Mouse (Mus musculus) lung, postnatal 0 days (tissue): Measurements from ENCODE around the gene Pmfbp1. TPM values are rescaled to one million over a fixed set of nuclear protein-coding genes. Genes with fewer than 3 reads are reported as not detected.
A peak's percentile ranks its signal among the peaks of the same experiment; 100 is the strongest.
"Not testable (repeated sequence)": the region's sequence is repeated elsewhere in the genome, so short reads cannot be mapped to it uniquely, and the experiment has no call there.

Experiments
- ATAC-seq: fragments of 200-750 bp; cut with Nextera tagmentation; 2 replicates; pipeline ENCODE4 v1.8.0; 2017; ENCODE audit warnings: moderate library complexity
- DNase-seq: peaks from one replicate; pipeline ENCODE4 v3.0.0-alpha.2; 2016; ENCODE audit warnings: low spot score
- H3K27ac ChIP-seq: fragments of 300-500 bp; sonication (generic); 2 replicates; pipeline ENCODE4 v1.5.1; 2014; ENCODE audit warnings: antibody characterized with exemption, mild to moderate bottlenecking, low read length, mixed read lengths
- H3K27me3 ChIP-seq: fragments of 300-500 bp; sonication (generic); replicated peaks from 2 replicates; pipeline ENCODE4 v1.6.1; 2014; ENCODE audit warnings: low read length, mixed read lengths; ENCODE audit not compliant: insufficient read depth
- H3K36me3 ChIP-seq: fragments of 300-500 bp; sonication (generic); 2 replicates; pipeline ENCODE4 v1.6.1; 2014; ENCODE audit warnings: low read length, mixed read lengths; ENCODE audit not compliant: insufficient read depth
- H3K4me1 ChIP-seq: fragments of 300-500 bp; sonication (generic); 2 replicates; pipeline ENCODE4 v1.6.1; 2014; ENCODE audit warnings: antibody characterized with exemption, low read depth, low read length, mixed read lengths; ENCODE audit not compliant: insufficient read depth
- H3K4me2 ChIP-seq: fragments of 300-500 bp; sonication (generic); replicated peaks from 2 replicates; pipeline ENCODE4 v1.6.1; 2014; ENCODE audit warnings: low read depth, mild to moderate bottlenecking, low read length, moderate library complexity, mixed read lengths
- H3K4me3 ChIP-seq: fragments of 300-500 bp; sonication (generic); 2 replicates; pipeline ENCODE4 v1.5.1; 2014; ENCODE audit warnings: low read depth, low read length
- H3K9ac ChIP-seq: fragments of 300-500 bp; sonication (generic); replicated peaks from 2 replicates; pipeline ENCODE4 v1.6.1; 2014; ENCODE audit warnings: low read depth, mild to moderate bottlenecking
- H3K9me3 ChIP-seq: fragments of 300-500 bp; sonication (generic); 2 replicates; pipeline ENCODE4 v1.6.1; 2016; ENCODE audit warnings: low read length, mixed read lengths
- CTCF ChIP-seq: IDR thresholded peaks from 2 replicates; pipeline ENCODE4 v1.5.1; 2016; ENCODE audit warnings: antibody characterized with exemption, mild to moderate bottlenecking
- EP300 ChIP-seq: IDR thresholded peaks from 2 replicates; pipeline ENCODE4 v1.6.1; 2016; ENCODE audit warnings: antibody characterized with exemption, mild to moderate bottlenecking, control low read depth
- WGBS: fragments of 180-500 bp; shearing (Covaris S2); extraction: QIAGEN DNeasy Blood & Tissue Kit; methylation state at CpG from one replicate; pipeline ENCODE4 v1.1.7; 2014; 5-methylcytosine and 5-hydroxymethylcytosine counted together
- polyA plus RNA-seq: library from polyadenylated mRNA; unstranded; fragments of >200 nt; fragmentation: Nextera tagmentation; extraction: Ambion mirVana; gene quantifications from 2 replicates; pipeline ENCODE4 v1.2.1, GENCODE M21; 2015

Pmfbp1 gene
- not detected in 2 replicates for polyA plus RNA-seq

DNA sequence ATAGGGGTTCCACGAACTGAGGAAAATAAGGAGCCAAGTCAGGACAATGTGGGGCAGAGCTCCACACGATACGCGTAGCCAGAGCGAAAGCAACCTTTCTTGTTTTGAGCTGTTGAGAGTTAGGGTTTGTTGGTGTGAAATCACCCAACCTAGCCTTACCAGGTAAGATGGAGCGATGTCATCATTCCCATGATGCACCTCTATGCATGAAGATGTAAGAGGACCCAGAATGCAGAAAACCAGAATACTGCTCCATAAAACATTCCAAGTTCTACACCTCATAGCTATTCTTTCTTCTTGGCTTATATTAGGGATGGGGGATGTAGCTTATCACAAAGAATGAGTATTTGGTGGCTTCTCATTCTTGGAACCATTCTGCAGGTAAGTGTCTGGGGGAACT, at the start of gene Pmfbp1:
Gene Pmfbp1 (plus strand): TSS at position 301 of the 400 bp plus-strand sequence.
- Histone ChIP-seq H3K9me3 (no peaks in the 10 kb centered on the region), H3K9ac (no peak within 1 kb of the TSS), H3K4me1 (no peaks in the 10 kb centered on the region), H3K27ac (no peak within 1 kb of the TSS), H3K36me3 (no peaks in the 10 kb centered on the region), H3K4me2 (no peak within 1 kb of the TSS), H3K27me3 (no peaks in the 10 kb centered on the region), H3K4me3 (no peak within 1 kb of the TSS)
- ATAC-seq (no peak), DNase-seq (no peak)
- 92% methylated on average over 6 of the region's 6 CpGs for WGBS
- TF ChIP-seq CTCF (no peak), EP300 (no peak)

DNA sequence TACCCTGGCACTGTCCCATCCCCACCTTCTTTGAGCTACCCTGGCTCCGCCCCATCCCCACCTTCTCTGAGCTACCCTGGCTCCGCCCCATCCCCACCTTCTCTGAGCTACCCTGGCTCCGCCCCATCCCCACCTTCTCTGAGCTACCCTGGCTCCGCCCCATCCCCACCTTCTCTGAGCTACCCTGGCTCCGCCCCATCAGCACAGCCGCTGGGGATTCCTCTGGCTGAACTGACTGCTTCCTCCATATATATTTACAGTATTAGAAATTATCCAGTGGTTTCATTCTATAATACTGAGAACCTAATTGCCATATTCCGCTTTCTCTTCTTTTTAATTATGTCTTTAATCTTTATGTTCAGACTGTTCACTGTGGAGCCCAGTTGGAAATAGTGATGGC, 46.9 kb upstream of the Pmfbp1 start:
- 34% methylated on average over 7 of the region's 7 CpGs for WGBS
- not testable (repeated sequence) for H3K36me3 ChIP-seq, ATAC-seq, H3K4me2 ChIP-seq, H3K4me1 ChIP-seq, DNase-seq, H3K9ac ChIP-seq, H3K4me3 ChIP-seq, H3K27ac ChIP-seq, H3K9me3 ChIP-seq, H3K27me3 ChIP-seq

DNA sequence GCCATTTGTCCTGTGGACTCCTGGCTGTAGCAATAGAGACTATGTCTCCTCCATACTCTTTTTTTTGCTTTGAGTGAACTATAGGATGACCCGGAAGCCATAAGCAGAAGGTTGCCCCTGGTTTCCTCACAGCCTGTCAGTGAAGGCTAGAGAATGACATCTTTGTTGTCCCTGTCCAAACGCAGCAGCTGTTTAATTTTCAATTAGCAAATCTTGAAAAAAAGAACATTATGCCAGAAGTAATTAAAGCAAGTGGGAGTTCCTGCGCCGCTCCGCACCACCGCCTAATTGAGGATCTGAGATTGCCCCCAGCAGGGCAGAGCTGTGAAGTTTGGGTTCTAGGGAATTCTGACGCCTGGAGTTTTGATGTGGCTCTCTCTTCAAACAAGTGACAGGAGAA, 42.8 kb upstream of the Pmfbp1 start:
- Histone ChIP-seq H3K4me2 (no peak overlapping the region), H3K9me3 (no peaks in the 10 kb centered on the region), H3K4me1 (no peaks in the 10 kb centered on the region), H3K4me3 (no peak overlapping the region), H3K36me3 (no peaks in the 10 kb centered on the region), H3K9ac (no peak overlapping the region), H3K27me3 (no peaks in the 10 kb centered on the region), H3K27ac (no peak overlapping the region)
- TF ChIP-seq EP300 (no peak), CTCF (no peak)
- 63% methylated on average over 7 of the region's 7 CpGs for WGBS
- no peak for DNase-seq
- ATAC-seq, result no peak

DNA sequence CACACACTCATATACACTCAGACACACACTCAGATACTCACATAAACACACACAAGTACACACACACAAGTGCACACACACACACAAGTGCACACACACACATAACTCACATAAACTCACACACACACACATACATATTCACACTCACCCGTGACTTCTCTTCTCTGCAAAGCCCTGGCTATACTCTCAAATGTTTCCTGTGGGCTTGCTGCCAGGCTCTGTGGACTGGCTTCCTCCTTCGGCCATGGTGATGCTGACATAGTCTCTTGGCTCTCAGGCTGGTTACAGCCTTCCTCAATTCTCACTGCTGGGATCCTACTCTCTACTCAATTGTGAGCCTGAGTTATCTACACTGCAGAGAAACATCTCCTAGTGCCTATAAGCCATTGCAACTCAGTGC, 38.7 kb upstream of the Pmfbp1 start:
- H3K27ac ChIP-seq, result no peak overlapping the region
- no peak overlapping the region for H3K4me2 ChIP-seq
- TF ChIP-seq CTCF, result no peak
- no peak for TF ChIP-seq EP300
- no peak overlapping the region for H3K9ac ChIP-seq
- no peaks in the 10 kb centered on the region for H3K36me3 ChIP-seq
- 25% methylated on average over 2 of the region's 2 CpGs for WGBS
- H3K4me1 ChIP-seq, result no peaks in the 10 kb centered on the region
- H3K9me3 ChIP-seq, result no peaks in the 10 kb centered on the region
- DNase-seq, result peak; percentile 7
- H3K27me3 ChIP-seq, result no peaks in the 10 kb centered on the region
- no peak overlapping the region for H3K4me3 ChIP-seq
- ATAC-seq, result no peak

DNA sequence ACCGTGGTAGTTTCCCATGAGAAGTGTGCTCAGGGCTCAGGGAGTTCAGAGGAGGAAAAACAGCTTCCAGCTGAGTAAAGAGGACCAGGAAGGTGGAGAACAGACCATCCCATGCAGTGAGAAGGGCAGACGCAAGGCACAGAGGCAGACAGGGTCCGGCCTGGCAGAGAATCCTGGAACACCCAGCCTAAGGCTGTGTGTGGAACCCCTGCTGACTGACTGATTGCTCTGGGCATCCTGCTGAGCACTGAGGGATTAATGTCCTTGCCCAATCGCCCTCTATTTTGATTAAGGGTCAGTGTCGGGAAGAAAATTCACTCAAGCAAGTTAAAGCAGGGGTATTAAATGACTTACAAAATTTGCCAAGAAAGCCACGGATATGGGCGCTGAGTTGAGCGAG, 36.4 kb upstream of the Pmfbp1 start:
- Histone ChIP-seq H3K9me3 (no peaks in the 10 kb centered on the region), H3K27ac (no peak overlapping the region), H3K9ac (no peak overlapping the region), H3K4me3 (no peak overlapping the region), H3K4me1 (no peaks in the 10 kb centered on the region), H3K4me2 (no peak overlapping the region), H3K27me3 (no peaks in the 10 kb centered on the region), H3K36me3 (no peaks in the 10 kb centered on the region)
- TF ChIP-seq CTCF (no peak), EP300 (no peak)
- DNase-seq (no peak), ATAC-seq (no peak)
- 71% methylated on average over 8 of the region's 8 CpGs for WGBS

DNA sequence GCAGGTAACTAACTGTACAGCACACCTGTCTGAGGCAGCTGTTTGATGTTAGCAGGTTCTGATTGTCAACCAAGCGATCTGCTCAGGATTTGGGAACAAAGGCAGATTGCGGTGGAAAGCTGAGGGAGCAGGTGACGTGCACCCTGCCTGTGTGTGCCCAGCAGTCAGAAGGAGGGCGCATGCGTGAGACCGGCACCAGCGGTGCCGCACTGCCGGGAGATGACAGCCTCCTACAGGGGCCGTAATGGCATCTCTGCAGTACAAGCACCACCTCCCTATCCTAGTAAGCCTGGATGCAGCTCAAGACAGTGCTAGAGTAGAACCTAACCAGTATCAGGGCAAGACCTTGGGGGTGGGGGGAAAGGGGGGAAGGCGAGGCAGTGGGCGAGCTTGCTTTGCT, 35.2 kb upstream of the Pmfbp1 start:
- peak overlapping the region; percentile 1; the same call in 1 of the 2 replicates for H3K4me2 ChIP-seq
- no peaks in the 10 kb centered on the region for H3K27me3 ChIP-seq
- H3K4me3 ChIP-seq, result no peak overlapping the region
- no peaks in the 10 kb centered on the region for H3K4me1 ChIP-seq
- no peak for TF ChIP-seq CTCF
- TF ChIP-seq EP300, result no peak
- H3K27ac ChIP-seq, result no peak overlapping the region
- ATAC-seq (no peak), DNase-seq (peak; percentile 5)
- 72% methylated on average over 12 of the region's 12 CpGs for WGBS
- no peaks in the 10 kb centered on the region for H3K9me3 ChIP-seq
- H3K36me3 ChIP-seq, result no peaks in the 10 kb centered on the region
- H3K9ac ChIP-seq, result no peak overlapping the region

DNA sequence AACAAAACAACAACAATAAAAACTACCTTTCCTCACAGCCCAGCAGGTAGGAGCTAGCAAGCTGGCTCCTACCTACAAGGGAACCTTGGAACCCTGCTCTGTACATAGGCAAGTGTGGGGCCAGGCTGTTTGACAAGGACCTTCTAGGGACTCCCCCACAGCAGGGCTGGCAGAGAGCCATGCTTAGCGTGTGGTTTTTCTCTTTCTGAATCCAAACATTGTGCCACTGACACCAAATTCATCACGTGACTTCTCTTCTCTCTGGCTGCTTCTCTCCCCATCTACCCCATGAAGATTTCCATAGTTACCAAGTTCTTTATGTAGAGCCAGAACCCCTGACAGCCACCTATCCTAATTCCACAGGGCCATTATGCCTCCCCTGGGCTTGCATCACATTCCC, 30.8 kb upstream of the Pmfbp1 start:
- no peak for DNase-seq
- H3K4me2 ChIP-seq, result no peak overlapping the region
- no peak overlapping the region for H3K4me3 ChIP-seq
- H3K4me1 ChIP-seq, result no peaks in the 10 kb centered on the region
- no peaks in the 10 kb centered on the region for H3K27me3 ChIP-seq
- no peak for TF ChIP-seq EP300
- TF ChIP-seq CTCF, result no peak
- H3K9ac ChIP-seq, result no peak overlapping the region
- no peak overlapping the region for H3K27ac ChIP-seq
- no peak for ATAC-seq
- WGBS, result 18% methylated on average over 2 of the region's 2 CpGs
- H3K9me3 ChIP-seq, result no peaks in the 10 kb centered on the region
- no peaks in the 10 kb centered on the region for H3K36me3 ChIP-seq
